In the genomic region with DNA sequence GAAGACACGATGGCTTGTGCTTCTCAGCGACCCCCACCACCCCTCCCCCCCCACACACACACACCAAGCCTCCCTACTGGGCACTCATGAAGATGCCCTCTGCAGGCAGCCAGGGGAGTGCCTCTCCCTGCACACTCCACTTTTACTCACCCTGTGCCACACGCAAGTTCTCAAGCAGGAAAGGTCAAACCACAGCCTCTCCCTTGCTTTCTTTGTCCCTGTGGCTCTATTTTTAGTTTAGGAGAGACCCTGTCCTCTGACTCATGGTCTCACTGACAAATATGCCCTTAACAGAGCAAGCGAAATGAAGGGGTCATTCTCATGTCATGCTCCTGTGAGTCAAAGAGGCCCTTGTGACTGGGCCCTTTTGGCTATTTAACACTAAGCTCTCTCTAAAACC, we compare ENCODE assay signal across 22 mouse cellular contexts. TPM values are rescaled to one million over a fixed set of nuclear protein-coding genes. Genes with fewer than 3 reads are reported as not detected.
DNase-seq lines count a peak whose midpoint lies in the region; ATAC-seq lines count a peak whose summit lies in the region.
"Had no signal": no experiment of that assay in that cellular context is flagged by ENCODE, and none has a peak within 500 bp of the region (broad histone marks: within the 10 kb centered on the region; RNA-seq: fewer than 3 reads in every experiment).

No protein-coding gene starts in this region.

- H3K36me3 ChIP-seq in heart, embryonic 11.5 days (ENCODE audit: control insufficient read depth, insufficient read depth, low read length): no peaks in the 10 kb centered on the region
- H3K36me3 ChIP-seq: kidney, embryonic 15.5 days; limb, embryonic 10.5 days; midbrain, embryonic 10.5 days; neural tube, embryonic 15.5 days had no signal

- no peak for ATAC-seq in heart, embryonic 11.5 days (replicated peaks; ENCODE audit: insufficient number of reproducible peaks, low FRiP score, low TSS enrichment)
- no peak for ATAC-seq in inflammation-experienced regulatory T-cells, adult 6 months
- ATAC-seq: intestine, embryonic 16.5 days had no signal

- intact Hi-C loops in heart, postnatal 36 days (cut with DNase I): no loop called here

- H3K4me2 ChIP-seq in heart, embryonic 11.5 days: 0 out of 2 replicates have a peak overlapping the region, but pooled peaks have one; percentile 3
- H3K4me2 ChIP-seq: hindbrain, embryonic 14.5 days; kidney, embryonic 15.5 days; liver, embryonic 11.5 days; lung, embryonic 14.5 days; neural tube, embryonic 15.5 days had no signal

- H3K9me3 ChIP-seq in heart, embryonic 11.5 days (replicated peaks; ENCODE audit: control insufficient read depth, low read length): no peaks in the 10 kb centered on the region
- H3K9me3 ChIP-seq: kidney, embryonic 15.5 days; limb, embryonic 10.5 days; midbrain, embryonic 10.5 days; neural tube, embryonic 15.5 days had no signal

- no peak overlapping the region for H3K27ac ChIP-seq in heart, embryonic 11.5 days (ENCODE audit: low read depth, low read length)
- H3K27ac ChIP-seq: hindbrain, embryonic 14.5 days; kidney, embryonic 15.5 days; layer of hippocampus, adult 2 months; limb, embryonic 10.5 days; midbrain, embryonic 10.5 days; neural tube, embryonic 15.5 days had no signal

- no peak for DNase-seq in heart, postnatal 36 days
- peak; percentile 89 for DNase-seq in 3T3-L1 (ENCODE audit: low read depth, low spot score)
- DNase-seq in Muller cell, postnatal 12 days (ENCODE audit: inconsistent ontology term): peak; percentile 83
- DNase-seq in fibroblast of lung, adult 2 months (ENCODE audit: low read depth): peak; percentile 62
- no peak for DNase-seq in thymus, postnatal 4 days
- DNase-seq: cerebellum, adult 18-20 months; gastrocnemius, postnatal 10 days; lung, embryonic 14.5 days; lung, postnatal 4 days; right cerebral cortex, postnatal 4 days; thymus, adult 2 months had no signal

- WGBS in heart, embryonic 11.5 days (ENCODE audit: insufficient replicate concordance): 24% methylated on average over 4 of the region's 4 CpGs

- no peaks in the 10 kb centered on the region for H3K27me3 ChIP-seq in heart, embryonic 11.5 days (ENCODE audit: control insufficient read depth, insufficient read depth, low read length)
- H3K27me3 ChIP-seq: kidney, embryonic 15.5 days; neural tube, embryonic 15.5 days had no signal

- peaks cover 4% of the 10 kb centered on the region; the same call in 1 of the 2 replicates for H3K4me1 ChIP-seq in heart, embryonic 11.5 days (ENCODE audit: control insufficient read depth, insufficient read depth, low read length)
- H3K4me1 ChIP-seq: neural tube, embryonic 15.5 days had no signal

- no peak overlapping the region for H3K4me3 ChIP-seq in heart, embryonic 11.5 days (ENCODE audit: low read depth, low read length)
- H3K4me3 ChIP-seq: kidney, embryonic 15.5 days; layer of hippocampus, adult 2 months; limb, embryonic 10.5 days; midbrain, embryonic 10.5 days; neural tube, embryonic 15.5 days had no signal

- no peak overlapping the region for H3K9ac ChIP-seq in heart, embryonic 11.5 days (ENCODE audit: low read depth, low read length)
- H3K9ac ChIP-seq: hindbrain, embryonic 14.5 days; kidney, embryonic 15.5 days; lung, embryonic 14.5 days; neural tube, embryonic 15.5 days had no signal

RNA-seq across cellular contexts. Expression of a gene that starts 50.3 kb away (rescaled TPM):
- polyA plus RNA-seq in heart, embryonic 11.5 days (2014; fragmentation: Nextera tagmentation; extraction: Ambion mirVana): 8.9 and 13.7 TPM in 2 replicates
- total RNA-seq in heart, postnatal 36 days (2021): 10 to 100 TPM; 13.9 to 14.3 TPM
- polyA plus RNA-seq in inflammation-experienced regulatory T-cells, adult 6 months (2017; shearing (Covaris generic)): not detected
- total RNA-seq: CH12.LX had no signal

Comparison
In these comparisons a context has a peak if more than half of its experiments do, and no peak if none do; other contexts are left out.
1. DNase-seq: peak in 3T3-L1 (single experiment), Muller cell, postnatal 12 days (single experiment) and fibroblast of lung, adult 2 months (single experiment); none in heart, postnatal 36 days (0 of 2) and thymus, postnatal 4 days (single experiment).